Mouse (Mus musculus): ENCODE measurements around the gene C1ql1.

- TF ChIP-seq CTCF (IDR thresholded peaks at IDR 0.05; ENCODE audit: insufficient read depth, low read length) (no peak), POLR2A (IDR thresholded peaks at IDR 0.05; ENCODE audit: borderline replicate concordance, extremely low read depth, low read depth, low read length) (no peak)
Measured at GRCm38 (mm10) chr11:102952922-102953321, 6.4 kb upstream of the C1ql1 start.

Data from lung, adult 2 months (tissue).